Mouse (Mus musculus): ENCODE measurements at regions not wholly inside any gene's neighbourhood (a gene's known extent, or its start where the extent isn't known, plus 50 kb on each side); places are given as distances from the start of the nearest gene placed in this dataset.

DNA sequence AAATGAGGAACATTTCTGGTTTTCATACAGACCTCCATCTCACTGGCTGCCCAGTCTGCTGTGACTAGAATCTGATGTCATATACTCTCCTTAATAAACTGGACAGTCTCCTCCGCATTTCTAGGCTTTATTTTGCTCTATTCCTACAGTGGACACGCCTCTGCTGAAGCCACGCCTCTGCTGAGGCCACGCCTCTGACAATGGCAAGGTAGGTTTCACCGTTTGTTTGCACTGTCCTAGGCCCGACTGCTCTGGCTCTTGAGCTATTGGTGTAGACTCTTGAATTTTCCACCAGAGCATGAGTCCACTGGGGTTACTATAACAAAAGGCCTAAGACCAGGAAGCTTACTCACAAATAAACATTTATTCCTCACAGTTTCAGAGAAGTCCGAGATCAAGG is 69.8 kb upstream of the Pax2 start:
- DNase-seq: no peak

DNA sequence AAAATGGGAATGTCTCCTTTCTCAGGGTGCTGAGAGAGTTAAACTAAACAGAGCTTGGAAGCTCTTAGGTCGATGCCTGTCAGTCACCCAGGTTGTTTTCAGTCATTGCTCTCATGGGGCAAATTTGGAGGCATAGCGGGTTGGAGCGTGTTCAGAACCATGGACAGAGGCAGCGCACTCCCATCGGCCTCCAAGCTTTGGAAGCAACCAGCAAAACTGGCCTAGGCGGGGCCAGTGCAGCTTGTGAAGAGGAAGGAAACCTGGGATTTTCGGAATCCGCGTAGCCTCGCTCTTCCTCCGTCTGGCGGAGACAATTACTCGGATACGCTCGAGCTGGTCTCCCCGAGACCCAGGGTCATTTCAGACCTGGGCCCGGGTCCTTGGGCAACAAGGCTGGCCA is 63.4 kb upstream of the Pax2 start:
- peak; percentile 85 for DNase-seq

DNA sequence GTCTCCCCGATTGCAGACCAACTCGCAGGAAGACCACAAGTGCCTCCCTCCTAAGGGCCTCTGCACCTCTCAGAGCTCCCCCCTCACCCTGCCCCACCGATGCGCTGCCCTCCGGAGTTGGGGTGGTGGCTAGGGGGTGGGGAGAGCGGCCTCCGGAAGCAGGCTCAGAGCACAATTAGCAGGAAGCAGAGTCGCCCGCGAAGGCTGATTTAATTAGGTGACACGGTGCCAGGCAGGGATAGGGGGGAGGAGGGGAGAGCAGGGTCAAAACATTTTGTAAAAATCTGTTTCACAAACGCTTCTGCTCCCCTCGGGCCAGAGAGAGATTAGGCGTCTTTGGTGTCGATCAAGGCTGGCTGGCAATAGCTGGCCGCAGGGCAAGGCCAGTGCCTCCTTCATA is 63.0 kb upstream of the Pax2 start:
- DNase-seq: peak; percentile 20

DNA sequence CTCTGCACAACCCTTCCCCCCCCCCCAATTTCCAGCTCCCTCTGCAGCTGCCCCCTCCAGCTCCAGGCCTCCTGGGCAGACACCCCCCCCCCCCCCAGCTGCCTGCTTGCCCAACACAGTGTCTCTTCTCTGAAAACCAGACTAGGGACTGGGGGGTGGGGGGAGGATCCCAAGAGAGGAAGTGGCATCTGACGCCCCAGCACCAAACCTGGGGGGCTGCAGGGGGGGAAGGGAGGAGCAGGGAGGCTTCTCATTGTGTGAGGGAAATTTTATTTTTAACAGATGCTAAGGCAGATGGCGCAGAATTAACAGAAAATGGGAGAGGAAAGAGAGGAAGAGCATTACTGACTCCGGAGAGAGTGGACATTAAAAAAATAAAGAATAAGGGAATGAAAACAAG is 60.5 kb upstream of the Pax2 start:
- no peak for DNase-seq

DNA sequence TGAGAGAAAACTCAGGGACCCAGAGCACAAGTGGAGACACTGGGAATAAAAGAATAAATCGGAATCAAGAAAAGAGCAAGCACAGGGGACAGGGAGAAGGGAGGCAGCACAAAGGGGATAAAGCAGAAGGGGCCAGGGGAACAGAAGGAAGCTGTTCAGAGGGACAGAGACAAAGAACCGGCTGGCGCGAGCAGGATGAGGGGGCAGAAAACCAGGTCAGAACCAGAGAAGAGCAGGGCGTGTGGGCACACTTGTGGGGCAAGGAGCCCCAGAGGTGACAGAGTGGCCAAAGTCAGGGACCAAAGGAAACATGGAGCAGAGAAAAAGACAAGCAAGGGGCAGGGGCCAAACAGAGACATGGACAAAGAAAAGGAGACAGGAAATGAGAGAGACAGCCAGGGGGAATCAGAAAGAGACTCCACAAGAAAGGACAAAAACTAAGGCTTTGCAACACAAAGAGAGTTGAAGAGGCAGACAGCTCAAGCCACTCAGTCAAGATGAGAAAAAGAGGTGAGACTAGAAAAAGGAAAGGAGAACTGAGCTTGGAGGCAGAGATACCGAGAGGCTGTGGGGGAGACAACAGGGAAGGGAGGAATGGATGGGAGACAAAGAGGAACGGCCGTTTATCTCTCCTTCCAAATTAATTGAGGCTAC is 59.7 kb upstream of the Pax2 start:
- DNase-seq: no peak

DNA sequence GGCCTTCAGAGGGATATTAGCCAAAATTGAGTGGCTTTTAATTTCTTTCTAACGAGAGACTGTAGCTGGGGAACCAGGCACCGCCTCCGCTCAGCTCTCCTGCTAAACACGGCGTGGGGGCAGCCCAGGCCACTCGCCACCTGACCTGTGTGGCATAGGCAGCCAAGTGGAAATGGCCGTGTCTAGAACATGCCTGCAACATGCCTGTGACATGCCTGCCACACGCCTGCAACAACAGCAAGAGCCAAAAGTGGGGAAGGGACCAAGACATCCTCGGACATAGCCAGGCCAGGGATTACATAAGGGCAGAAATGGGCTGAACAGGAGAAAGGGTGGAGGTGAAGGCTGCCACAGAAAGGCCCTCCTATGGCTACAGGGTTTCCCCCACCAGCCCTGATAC is 59.1 kb upstream of the Pax2 start:
- DNase-seq: no peak

DNA sequence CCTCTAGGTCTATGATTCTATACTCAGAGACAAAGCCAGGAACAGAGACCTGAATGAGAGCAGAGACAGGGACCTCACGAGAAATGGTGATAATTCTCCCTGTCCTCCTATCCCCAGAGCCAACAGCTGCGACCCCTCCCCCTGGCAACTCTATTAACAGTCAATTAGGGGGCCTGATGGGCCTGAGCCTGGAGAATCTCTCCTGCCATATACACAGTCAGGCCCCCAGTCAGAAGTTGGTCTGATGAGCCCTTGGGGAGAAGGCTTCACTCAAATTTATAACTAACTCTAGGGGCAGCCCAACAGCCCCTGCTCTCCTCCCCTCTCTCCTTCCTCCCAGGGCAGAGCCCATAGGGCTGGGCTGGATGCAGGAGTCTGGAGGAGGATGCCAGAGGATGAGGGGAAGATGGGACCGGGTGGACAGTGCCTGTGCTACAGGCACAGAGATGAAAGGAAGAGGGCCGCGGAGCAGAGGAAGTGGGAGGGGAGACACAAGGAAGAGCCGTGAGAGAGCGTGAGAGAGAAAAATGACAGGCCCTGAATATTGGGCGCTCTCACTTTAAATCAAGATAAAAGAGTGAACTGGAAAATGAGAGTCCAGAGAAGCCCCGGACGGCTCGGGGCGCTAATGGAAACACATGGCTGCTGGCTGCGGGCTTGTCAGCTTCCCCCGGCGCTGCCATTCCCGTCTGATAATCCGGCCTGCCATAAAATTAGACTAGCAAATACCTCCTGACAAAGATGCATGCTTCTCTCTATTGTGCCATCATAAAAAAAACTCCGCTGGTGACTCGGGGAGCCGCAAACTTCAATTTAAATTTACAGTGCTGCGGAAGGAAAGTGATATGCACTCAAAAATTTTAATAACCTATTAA is 57.2 kb upstream of the Pax2 start:
- no peak for DNase-seq
